Mouse (Mus musculus) liver, adult 2 months (tissue): ENCODE data around the gene Hyal2.

ENCODE experiments used
- CTCF ChIP-seq: fragments of 200-500 bp; IDR thresholded peaks from 2 replicates; pipeline ENCODE4 v1.5.1; 2011; ENCODE audit warnings: low read depth, low read length, control low read depth
- POLR2A ChIP-seq: fragments of 200-500 bp; IDR thresholded peaks from 2 replicates; pipeline ENCODE4 v1.6.1; 2011; ENCODE audit warnings: low read length, control low read depth; ENCODE audit not compliant: insufficient read depth; ENCODE audit errors: extremely low read depth

- no peak for TF ChIP-seq CTCF
- TF ChIP-seq POLR2A, result no peak
Observed at GRCm38 (mm10) chr9:107607036-107607435, 39.3 kb downstream of the Hyal2 start.
